Mouse (Mus musculus) ovary, postnatal 10 days (tissue): Measurements from ENCODE around the gene Cbx4.

Source experiments
- DNase-seq: peaks from one replicate; pipeline ENCODE4 v3.0.0; 2022; ENCODE audit warnings: low spot score

Cbx4 gene

DNA sequence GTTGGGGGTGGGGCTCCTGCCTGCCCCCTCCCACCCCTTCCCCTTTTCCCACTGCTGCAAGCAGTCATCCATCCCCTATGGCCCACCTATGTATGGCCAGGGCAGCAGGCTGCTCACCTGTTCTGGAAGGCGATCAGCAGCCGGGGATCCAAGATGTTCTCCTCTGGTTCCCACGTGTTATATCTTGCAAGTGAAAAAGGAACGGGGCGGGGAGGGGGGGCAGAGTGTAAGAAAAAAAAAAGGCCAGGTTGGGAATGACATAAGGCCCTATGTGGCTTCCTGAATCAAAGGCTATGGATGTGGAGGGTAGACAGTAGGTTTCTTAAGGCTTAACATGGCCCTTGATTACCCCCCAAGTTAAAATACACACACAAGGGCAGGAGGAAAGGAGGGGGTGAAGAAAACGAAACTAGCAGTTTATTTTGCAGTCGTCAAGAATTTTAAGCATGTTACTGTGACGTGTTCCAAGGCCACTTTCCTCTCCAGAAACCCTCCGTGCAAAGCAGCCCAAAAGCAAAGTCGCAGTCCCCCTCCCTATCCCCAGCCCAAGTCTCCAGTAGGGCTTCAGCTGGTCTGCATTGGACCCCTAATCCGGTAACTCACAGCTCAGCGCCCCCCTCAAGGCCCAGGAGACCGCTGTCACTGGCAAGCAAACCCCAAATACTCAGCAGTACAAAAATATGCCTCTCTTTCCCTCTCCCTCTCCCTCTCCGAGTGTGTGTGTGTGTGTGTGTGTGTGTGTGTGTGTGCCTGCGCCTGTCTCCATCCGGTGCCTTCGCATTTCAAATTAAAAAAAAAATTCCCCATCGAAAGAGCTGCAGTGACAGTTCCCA lies 1.4 kb downstream of the Cbx4 start:
- DNase-seq = no peak

DNA sequence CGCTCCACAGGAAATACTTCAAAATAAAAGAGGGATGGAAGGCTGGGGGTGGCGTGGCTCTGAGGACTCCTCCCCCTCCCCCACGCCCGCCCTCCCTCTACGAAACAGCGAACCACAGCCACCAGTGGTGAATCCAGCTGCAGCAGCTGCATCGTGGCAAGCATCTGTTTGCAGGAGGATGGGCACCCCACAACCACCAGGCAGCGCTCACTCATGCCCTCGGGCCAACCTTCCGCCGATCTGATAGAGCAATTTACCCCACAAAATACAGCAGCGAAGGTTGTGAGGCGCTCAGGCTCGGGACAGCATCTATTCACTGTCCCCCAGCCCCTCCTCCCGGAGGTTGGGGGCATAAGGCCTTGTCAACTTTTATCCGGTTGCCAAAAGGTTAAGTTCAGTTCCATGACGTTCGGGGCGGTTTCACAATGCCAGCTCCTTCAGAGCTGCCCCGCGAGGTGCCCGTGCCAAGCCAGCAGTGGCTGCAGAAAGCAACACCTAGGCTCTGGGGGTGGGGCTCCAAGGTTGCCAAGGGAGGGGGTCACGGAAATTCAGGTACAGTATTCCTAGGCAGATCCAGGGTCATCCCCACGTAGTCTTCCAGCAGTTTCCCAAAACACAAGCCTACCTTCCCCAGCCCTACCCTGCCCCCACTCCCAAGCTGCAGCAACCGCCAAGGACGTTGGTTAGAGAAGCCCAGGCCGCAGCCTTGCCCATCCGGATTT lies 2.1 kb downstream of the Cbx4 start:
- DNase-seq = no peak

DNA sequence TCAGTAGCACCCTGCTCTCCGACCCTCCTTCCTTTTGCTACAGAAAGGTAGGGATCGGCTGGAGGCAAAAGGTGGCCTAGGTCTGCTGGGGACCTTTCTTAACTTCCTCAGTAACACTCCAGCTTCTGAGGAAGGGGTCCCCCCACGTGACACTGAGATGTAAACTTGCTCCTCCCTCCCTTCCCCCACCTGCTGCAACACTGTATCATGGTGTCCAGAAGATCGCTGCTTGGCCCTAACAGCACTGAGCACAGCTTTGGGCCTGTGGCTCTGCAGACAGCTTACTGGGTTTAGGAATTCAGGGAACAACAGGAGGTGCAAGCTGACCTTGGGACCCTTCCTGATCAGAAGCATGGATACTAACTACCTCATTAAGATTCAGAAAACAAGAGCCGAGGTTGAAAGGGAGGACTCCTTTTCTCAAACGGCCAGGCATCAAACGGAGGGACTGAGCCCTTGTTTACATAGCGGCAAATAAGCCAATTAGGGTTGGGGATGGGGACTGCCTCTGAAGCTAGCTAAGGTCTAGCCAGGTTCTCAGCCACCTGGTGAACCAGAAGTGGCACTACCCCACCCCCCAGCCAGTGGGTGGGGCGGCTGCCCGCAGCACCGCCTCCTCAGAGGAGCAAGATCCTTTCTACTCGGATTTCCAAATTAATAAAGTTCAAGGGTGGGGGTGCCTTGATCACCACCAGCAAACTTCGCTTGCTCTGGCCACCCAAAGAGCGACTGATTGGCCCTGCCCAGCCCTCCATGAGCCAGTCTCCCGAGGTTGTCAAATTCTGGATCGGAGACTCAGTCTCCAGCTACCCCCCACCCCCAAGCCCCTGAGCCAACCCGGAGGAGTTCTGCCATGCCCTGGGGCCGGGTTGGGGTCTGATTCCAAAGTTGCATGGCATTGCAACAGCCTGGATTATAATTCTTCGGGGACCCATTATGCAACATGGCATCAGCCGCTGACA lies 3.1 kb downstream of the Cbx4 start:
- no peak for DNase-seq

DNA sequence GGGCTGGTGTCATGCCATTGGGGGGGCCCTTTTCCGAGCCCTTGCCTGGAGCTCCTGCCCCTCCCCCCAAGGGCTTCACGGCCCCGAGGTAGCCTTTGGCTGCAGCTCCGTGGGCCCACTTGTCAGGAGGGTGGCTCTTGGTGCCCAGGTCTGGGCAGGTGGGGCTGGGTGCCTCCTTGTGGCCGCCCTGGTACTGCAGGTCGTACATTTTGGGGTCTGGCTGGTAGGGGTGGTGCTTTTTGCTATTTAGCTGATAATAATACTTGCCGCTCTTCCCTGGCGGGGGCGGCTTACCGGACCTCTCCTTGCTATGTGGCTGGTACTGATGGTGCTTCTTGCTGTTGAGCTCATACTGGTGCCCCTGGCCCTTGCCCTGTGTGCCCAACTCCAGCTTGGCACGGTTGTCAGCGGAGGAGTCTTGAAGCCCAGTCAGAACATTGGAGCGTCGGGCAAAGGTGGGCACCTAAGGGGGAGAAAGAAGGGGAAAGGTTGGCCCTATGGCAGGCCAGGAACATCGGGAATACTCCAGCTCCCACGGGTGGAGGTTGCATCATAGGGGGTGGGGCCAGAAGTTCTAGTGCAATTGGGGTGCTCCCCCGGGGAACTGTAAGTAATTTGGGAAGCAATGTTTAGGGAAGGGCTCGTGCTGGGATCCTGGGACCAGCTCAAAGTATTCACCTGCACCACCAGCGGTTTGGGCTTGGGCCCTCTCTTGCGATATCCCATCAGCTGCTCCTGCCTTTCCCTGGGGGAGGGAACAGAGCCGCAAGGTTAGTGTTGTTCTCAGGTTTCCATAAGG lies 4.0 kb downstream of the Cbx4 start:
- no peak for DNase-seq

DNA sequence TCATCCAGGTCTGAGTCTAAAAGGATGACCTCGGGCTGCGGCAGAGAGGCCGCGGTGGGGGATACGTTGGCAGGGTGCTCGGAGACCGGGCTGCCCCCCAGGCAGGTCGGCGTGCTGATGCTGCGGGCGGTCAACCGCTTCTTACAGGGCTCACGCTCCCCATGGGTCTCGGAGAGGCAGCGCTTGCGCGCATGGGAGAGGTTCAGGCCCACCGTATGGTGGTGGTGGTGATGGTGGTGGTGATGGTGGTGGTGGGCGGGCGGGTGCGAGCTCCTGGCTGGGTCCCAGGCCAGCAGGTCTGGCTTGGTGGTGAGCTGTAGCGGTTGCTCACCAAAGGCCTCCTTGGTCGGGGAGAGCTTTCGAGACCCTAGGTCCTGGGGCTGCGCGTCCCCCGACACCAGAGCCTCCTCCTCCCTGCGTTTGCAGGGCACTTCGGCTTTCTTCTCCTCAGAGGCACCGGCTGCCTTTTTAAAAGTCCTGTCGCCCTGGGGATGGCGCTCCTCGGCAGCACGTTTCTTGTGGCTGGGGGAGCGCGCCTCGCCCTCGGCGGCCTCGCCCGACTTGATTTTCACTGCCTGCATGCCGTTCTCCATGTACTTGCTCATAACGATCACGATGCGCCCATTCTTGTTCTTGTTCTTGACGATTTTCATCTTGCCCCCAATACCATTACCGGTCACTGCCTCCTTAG lies 4.7 kb downstream of the Cbx4 start:
- DNase-seq = no peak

DNA sequence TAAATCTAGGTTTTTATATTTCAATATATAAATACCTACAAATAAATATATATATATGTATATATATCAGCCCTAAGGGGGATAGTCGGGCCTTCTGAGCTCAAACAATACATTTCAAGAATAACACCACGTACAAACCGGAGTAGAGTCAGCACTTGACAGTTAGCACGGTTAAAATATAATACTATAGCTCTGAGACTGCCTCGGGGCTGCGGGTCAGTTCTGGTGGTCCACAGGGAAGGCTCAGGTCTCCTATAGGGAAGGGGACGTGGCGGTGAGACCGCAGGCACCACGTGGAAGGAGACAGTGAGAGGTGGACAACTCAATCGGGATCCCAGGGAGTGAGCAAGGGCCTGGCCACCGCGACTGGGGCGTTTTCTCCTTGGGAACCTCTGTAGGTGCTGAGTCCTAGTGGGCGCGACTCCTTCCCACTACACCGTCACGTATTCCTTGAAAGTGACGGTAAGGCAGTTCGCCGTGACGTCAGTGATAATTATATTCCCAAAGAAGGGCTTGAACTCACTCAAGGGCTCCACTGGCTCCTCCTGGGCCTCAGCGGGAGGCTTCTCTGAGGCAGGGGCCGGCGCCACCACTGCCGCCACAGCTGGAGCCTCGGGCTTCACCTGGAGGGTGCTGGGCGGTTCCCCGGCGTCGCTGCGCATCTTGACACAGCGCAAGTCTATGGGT lies 5.4 kb downstream of the Cbx4 start:
- DNase-seq = no peak

DNA sequence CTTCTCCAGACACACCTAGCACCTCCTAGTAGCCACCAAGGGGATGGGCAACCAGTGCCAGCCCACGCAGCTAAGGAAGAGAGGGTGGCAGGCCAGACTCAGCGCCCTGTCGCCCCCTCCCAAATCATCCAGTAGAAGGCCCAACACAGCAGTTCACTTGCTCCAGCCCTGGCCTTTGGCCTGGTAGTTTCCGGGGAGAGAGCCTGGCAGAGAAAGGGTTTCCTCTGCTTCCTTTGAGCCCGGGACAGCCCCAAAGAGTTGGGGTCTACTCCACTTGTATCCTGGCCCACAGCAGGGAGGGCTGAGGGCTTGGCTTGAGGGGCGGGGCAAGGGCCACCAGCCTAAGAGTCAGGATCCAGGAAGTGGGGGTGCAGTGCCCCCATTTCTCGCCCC lies 6.6 kb downstream of the Cbx4 start:
- DNase-seq = no peak

DNA sequence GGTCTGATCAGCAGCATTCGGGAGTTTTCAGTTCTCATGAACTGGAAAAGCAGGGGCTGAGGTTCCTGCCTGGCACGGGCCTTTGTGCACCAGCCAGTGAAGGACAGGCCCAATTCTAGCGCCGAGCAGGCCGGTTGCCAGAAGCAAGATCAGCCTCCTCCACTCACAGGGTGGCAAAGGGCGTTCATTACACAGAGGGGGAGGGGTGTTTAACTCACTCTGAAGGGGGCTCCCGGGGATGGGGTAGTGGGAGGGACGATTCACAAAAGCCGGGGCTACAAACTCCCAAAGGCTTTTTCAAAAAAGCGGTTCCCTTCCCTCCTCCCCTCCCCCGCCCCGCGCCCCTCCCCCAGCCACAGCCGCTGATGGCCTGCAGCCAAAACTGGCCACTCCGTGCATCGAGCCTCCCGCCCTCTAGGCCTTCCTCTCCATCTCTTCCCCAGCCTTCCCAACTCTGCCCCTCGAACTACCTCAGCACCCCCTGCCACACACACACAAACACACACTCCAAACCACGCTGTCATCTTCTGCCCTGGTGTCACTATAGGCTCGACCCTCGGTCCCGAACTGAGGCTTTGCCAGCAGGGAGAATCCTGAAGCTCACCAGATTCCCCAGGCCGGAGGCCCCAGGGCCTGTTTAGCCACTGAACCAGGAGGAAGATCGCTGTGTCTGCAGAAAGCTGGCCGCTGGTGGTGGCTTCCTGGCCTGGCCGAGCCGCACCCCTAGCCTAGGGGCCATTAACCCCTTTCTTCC lies 7.2 kb downstream of the Cbx4 start:
- DNase-seq = no peak

DNA sequence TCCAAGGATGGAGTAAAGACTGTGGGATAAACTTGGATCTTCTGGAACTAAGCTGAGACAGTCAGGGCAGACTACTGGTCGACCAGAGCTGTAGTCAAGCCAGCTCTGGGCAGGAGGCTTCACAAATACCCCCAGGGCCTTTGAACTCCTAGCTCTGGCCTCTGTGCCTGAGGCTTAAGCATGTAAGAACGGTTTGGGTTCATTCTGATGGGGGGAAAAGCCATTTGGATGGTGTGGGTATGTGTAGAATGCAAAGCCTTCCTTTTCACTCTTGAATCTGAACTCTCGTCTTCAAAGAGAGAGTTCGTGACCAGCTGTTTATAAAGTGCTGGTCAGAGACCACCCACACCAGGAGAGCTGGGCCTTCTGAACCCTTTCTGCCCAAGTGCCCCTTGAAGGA lies 8.3 kb downstream of the Cbx4 start:
- no peak for DNase-seq

DNA sequence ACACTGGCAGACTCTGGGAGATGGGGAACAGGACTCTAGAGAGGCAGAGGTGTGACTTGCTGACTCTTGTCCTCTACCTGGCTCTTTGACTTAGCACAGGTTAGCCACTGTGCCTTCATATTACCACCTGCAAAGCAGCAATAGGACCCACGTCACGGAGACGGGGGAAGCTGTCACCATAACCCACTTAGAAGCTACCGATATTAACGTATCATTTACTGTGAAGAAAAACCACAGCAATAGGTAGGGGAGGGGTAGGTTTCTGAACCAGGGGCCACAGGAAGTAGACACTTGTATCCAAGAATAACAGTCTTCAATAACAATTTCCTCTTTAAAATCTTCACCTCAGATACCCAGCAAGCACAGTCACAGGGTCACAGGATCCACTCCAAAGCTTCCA lies 10.2 kb downstream of the Cbx4 start:
- DNase-seq = no peak

DNA sequence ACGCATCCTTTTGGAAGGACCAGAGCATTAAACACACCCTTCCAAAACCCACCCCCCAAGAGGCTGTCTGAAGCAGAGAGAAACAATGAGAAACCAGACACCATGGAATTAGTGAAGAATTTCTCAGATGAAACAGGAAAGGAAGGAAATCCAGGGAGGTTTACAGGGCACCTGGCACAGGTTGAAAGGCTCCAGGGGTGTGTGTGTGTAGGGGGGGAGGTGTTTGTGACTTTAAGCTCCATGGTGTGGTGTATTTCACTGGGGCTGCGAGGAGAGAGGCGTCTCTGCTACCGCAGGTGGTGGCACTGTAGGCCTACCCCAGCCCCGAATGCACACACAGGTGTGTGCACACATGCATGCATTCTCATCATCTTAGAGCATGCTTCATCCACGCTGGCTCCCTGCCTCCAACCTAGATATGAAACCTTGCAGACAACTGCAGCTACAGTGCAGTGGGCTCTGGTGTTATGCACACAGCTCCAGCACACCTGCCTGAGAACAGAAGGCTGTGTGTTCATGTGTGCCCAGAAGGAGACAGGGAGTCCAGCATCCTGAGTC lies 12.1 kb downstream of the Cbx4 start:
- DNase-seq = no peak

DNA sequence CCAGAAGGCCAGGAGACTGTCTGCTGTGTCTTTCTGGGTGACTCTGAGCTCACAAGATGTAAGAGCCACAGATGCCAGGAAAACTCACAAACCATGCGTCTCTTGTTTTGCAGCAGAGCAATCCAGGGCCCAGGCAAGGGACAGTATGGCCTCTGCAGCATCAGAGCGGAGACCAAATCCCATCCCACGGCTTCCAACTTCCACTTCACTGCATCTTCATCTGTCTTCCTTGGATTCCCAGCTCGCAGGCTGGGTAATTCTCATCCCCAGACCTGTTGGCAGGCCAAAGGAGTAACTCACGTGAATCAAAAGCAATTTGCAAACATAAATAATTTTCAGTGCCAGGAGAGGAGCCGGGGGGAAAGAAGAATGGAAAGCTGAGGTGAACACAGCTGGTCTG lies 13.0 kb downstream of the Cbx4 start:
- DNase-seq = no peak

DNA sequence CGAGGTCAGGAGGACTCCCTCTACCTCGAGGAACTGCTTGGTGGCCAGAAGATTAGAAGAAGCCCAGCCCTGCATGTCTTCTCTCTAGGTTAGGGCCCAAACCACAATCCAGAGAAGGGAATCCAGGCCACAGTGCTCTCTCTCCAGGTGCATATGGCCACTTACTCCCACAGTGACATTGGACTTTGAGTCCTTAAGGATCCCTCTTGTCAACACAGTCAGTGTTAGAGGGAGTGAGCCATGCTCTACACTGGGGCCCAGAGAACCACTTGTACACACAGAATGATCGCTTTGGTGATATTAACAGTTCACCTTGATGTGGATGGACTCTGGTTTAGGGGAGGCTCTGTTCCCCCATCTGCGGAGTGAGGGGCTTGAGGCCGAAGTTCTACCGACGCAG lies 13.8 kb downstream of the Cbx4 start:
- DNase-seq = no peak

DNA sequence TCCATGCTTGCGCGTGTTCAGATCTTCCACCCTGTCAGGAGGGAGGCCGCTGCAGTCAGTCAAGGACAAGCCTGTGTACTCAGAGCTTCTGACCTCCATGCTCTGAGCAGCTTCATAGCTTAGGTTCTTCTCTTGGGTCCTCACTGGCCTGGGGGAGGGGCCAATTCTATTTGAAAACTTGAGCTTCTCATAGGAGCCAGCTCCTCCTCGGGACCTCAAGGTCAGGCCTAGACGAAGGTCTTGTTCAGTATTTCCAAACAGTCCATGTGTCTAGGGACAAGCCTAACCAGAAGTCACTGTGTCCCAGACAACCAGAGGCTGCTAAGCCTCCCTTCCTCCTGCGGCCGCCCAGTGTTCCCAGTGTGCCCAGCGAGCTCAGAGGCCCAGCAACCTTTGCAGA lies 19.2 kb downstream of the Cbx4 start:
- DNase-seq = no peak

DNA sequence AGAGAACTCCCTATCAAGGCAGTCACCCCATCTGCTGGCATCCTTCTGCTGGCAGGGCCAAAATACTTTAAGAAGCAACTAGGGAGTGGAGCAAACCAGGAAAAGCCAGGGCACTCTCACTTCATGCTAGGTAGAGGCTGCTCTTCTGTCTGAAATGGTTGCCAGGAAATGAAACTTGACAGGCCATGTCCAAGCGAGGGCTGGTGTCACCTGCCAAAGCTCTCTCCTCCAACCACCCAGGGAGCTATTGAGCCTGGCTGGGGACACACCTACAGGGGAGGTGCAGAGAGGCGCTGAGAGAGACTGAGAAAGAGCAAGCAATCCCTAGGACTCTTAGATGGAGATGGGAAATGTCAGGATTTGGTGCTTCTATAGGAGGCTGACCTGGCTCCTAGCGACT lies 26.8 kb downstream of the Cbx4 start:
- no peak for DNase-seq

DNA sequence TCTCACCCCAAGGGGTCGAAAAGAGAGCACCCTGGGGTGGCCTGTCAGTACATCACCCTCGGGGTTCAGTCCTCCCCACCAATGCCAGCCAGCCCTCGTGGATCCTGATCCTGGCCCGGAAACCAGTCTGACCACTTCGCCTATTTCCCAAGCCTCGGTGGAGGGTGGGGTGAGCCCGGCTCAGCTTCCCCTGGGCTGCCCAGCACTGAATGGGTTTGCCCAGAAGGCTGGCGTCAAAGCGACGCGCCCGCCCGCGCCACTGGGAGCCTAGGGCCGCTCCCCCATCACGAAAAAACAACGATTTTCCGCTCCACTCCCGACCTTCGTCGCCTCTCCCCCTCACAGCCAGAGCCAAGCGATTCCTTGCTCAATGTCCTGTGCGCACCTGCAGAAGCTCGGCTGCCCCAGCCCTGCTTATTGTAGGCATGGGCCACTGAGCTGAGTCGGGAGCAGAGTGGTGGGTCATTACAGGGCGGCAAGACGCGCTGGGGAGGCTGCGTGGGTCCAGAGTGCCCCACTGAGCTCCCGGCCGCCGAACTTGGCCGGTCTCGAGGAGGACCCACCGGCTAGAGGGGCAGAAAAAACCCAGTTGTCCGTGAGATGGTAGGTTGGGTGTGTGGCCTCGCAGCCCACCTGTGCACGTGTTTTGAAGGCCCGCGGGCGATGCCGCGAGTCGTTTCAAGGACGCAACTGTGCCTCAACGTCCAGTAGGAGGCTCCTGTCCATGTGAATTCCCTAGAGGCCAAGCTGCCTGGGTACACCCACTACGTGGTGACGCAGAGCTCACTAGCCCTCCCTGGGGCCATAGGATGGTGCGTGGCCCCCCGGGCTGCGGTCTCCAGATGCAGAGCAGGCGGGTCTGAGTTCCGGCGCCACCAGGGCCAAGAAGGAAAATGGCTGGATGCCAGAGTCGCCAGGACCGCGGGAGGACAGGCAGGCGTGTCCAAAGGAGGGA lies 27.7 kb downstream of the Cbx4 start:
- no peak for DNase-seq

DNA sequence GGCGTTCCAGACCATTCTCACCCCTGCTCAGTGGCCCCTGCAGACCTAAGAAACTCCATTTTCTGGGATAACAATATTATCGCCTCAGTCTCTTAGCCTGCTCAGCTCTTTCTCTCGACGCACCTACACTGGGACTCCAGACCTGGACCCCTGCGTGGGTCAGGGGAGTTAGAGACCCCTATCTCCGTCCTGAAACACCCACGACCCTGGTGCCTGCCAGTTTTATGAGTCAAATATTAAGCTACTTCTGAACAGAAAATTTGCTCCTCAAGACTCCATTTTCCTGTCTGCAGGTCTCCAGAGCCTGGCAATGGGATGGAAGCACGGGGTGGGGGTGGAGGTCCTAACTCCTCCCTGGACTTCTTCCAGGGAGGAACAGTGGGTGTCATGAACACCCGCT lies 28.7 kb downstream of the Cbx4 start:
- DNase-seq = no peak
